ENCODE assay signal across 10 mouse cellular contexts in genomic region chr1:78820176-78820575, GRCm38 (mm10). TPM values are rescaled to one million over a fixed set of nuclear protein-coding genes. Genes with fewer than 3 reads are reported as not detected.
A peak's percentile ranks its signal among the peaks of the same experiment; 100 is the strongest.
DNase-seq lines count a peak whose midpoint lies in the region; ATAC-seq lines count a peak whose summit lies in the region.
"Had no signal": no experiment of that assay in that cellular context is flagged by ENCODE, and none has a peak within 500 bp of the region (broad histone marks: within the 10 kb centered on the region; RNA-seq: fewer than 3 reads in every experiment).

No protein-coding gene starts in this region.

- H3K9ac ChIP-seq in forebrain, embryonic 16.5 days (replicated peaks; ENCODE audit: low read depth, low read length), result no peak overlapping the region
- no peak overlapping the region for H3K9ac ChIP-seq in forebrain, embryonic 13.5 days
- H3K9ac ChIP-seq in embryonic facial prominence, embryonic 14.5 days (ENCODE audit: low read depth, low read length), result peak overlapping the region; percentile 9; the same call in 1 of the 2 replicates
- H3K9ac ChIP-seq in heart, embryonic 15.5 days, result no peak overlapping the region

- H3K36me3 ChIP-seq in forebrain, embryonic 16.5 days (ENCODE audit: control insufficient read depth, insufficient read depth), result no peaks in the 10 kb centered on the region
- H3K36me3 ChIP-seq in forebrain, embryonic 13.5 days (ENCODE audit: poor library complexity, severe bottlenecking), result no peaks in the 10 kb centered on the region
- H3K36me3 ChIP-seq in embryonic facial prominence, embryonic 14.5 days (ENCODE audit: control insufficient read depth, insufficient read depth, low read length), result no peaks in the 10 kb centered on the region
- no peaks in the 10 kb centered on the region for H3K36me3 ChIP-seq in heart, embryonic 15.5 days

- 41% methylated on average over 8 of the region's 8 CpGs for WGBS in forebrain, embryonic 16.5 days
- WGBS in forebrain, embryonic 13.5 days, result 66% methylated on average over 8 of the region's 8 CpGs
- 21% methylated on average over 8 of the region's 8 CpGs for WGBS in embryonic facial prominence, embryonic 14.5 days
- WGBS in heart, embryonic 15.5 days, result 54% methylated on average over 8 of the region's 8 CpGs

- peaks cover 25% of the 10 kb centered on the region for H3K4me1 ChIP-seq in forebrain, embryonic 16.5 days (replicated peaks; ENCODE audit: control insufficient read depth, insufficient read depth, low read length)
- peaks cover 24% of the 10 kb centered on the region for H3K4me1 ChIP-seq in forebrain, embryonic 13.5 days
- peaks cover 44% of the 10 kb centered on the region for H3K4me1 ChIP-seq in embryonic facial prominence, embryonic 14.5 days (ENCODE audit: control insufficient read depth, insufficient read depth, low read length)
- H3K4me1 ChIP-seq in heart, embryonic 15.5 days (replicated peaks), result peaks cover 40% of the 10 kb centered on the region

- no peaks in the 10 kb centered on the region for H3K9me3 ChIP-seq in forebrain, embryonic 16.5 days (ENCODE audit: control insufficient read depth, low read length)
- H3K9me3 ChIP-seq in forebrain, embryonic 13.5 days (replicated peaks), result no peaks in the 10 kb centered on the region
- H3K9me3 ChIP-seq in embryonic facial prominence, embryonic 14.5 days (ENCODE audit: control insufficient read depth, low read length), result no peaks in the 10 kb centered on the region
- H3K9me3 ChIP-seq in heart, embryonic 15.5 days (replicated peaks), result no peaks in the 10 kb centered on the region

- H3K27ac ChIP-seq in forebrain, embryonic 16.5 days (ENCODE audit: low read length), result no peak overlapping the region
- H3K27ac ChIP-seq in forebrain, embryonic 13.5 days, result no peak overlapping the region
- H3K27ac ChIP-seq in embryonic facial prominence, embryonic 14.5 days (replicated peaks; ENCODE audit: low read depth, low read length), result peak overlapping the region; percentile 86
- peak overlapping the region; percentile 85 for H3K27ac ChIP-seq in heart, embryonic 15.5 days

- H3K4me2 ChIP-seq in forebrain, embryonic 16.5 days (ENCODE audit: low read length), result 0 out of 2 replicates have a peak overlapping the region, but pooled peaks have one; percentile 18
- no peak overlapping the region for H3K4me2 ChIP-seq in forebrain, embryonic 13.5 days
- H3K4me2 ChIP-seq in embryonic facial prominence, embryonic 14.5 days (ENCODE audit: low read depth, low read length), result peak overlapping the region; percentile 39
- H3K4me2 ChIP-seq in heart, embryonic 15.5 days, result peak overlapping the region; percentile 5; the same call in 1 of the 2 replicates

- intact Hi-C loops in left cerebral cortex, postnatal 4 days (cut with DNase I), result no loop called here

- DNase-seq in embryonic facial prominence, embryonic 14.5 days (ENCODE audit: low spot score), result peak; percentile 81
- peak; percentile 45 for DNase-seq in lung, postnatal 14 days
- DNase-seq in adrenal gland, postnatal 14 days, result no peak
- no peak for DNase-seq in left cerebral cortex, postnatal 4 days
- DNase-seq in cerebellum, postnatal 10 days, result no peak
- DNase-seq: kidney, adult 8-10 months; thymus, postnatal 36 days had no signal

- H3K4me3 ChIP-seq in forebrain, embryonic 16.5 days (replicated peaks; ENCODE audit: low read length), result no peak overlapping the region
- no peak overlapping the region for H3K4me3 ChIP-seq in forebrain, embryonic 13.5 days
- 0 out of 2 replicates have a peak overlapping the region, but pooled peaks have one; percentile 21 for H3K4me3 ChIP-seq in embryonic facial prominence, embryonic 14.5 days (ENCODE audit: low read depth, low read length)
- no peak overlapping the region for H3K4me3 ChIP-seq in heart, embryonic 15.5 days

- ATAC-seq in forebrain, embryonic 16.5 days, result 0 out of 2 replicates have a peak, but pooled peaks have one; percentile 3
- ATAC-seq in forebrain, embryonic 13.5 days, result no peak
- peak; percentile 23; the same call in 1 of the 2 replicates for ATAC-seq in embryonic facial prominence, embryonic 14.5 days (ENCODE audit: low read depth)
- ATAC-seq in heart, embryonic 15.5 days (replicated peaks; ENCODE audit: insufficient number of reproducible peaks, insufficient read depth, low FRiP score, low read depth), result no peak

- no peaks in the 10 kb centered on the region for H3K27me3 ChIP-seq in forebrain, embryonic 16.5 days (replicated peaks; ENCODE audit: control insufficient read depth, insufficient read depth, low read length)
- no peaks in the 10 kb centered on the region for H3K27me3 ChIP-seq in forebrain, embryonic 13.5 days
- H3K27me3 ChIP-seq in embryonic facial prominence, embryonic 14.5 days (replicated peaks; ENCODE audit: control insufficient read depth, insufficient read depth, low read length), result no peaks in the 10 kb centered on the region
- no peaks in the 10 kb centered on the region for H3K27me3 ChIP-seq in heart, embryonic 15.5 days

RNA-seq across cellular contexts. Expression of gene Kcne4, which starts 3.6 kb away (rescaled TPM):
- 1.1 and 2.1 TPM in 2 replicates for polyA plus RNA-seq in forebrain, embryonic 16.5 days (2015; fragmentation: Nextera tagmentation; extraction: Ambion mirVana)
- polyA plus RNA-seq in forebrain, embryonic 13.5 days (2015; fragmentation: Nextera tagmentation; extraction: Ambion mirVana), result 0.71 and 0.79 TPM in 2 replicates
- 16.4 and 22.5 TPM in 2 replicates for polyA plus RNA-seq in embryonic facial prominence, embryonic 14.5 days (2014; fragmentation: Nextera tagmentation; extraction: Ambion mirVana)
- 4.4 and 6.5 TPM in 2 replicates for polyA plus RNA-seq in heart, embryonic 15.5 days (2015; fragmentation: Nextera tagmentation; extraction: Ambion mirVana)
- 6.5 and 8.2 TPM in 2 replicates for total RNA-seq in adrenal gland, postnatal 14 days (2021)
- 1 to 10 TPM in 1 of 2 experiments, under 1 TPM in 1; 0.95 to 1.1 TPM for total RNA-seq in left cerebral cortex, postnatal 4 days (2021)

Comparison
In these comparisons a context has a peak if more than half of its experiments do, and no peak if none do; other contexts are left out.
1. ATAC-seq: peak in forebrain, embryonic 16.5 days (single experiment) and embryonic facial prominence, embryonic 14.5 days (single experiment); none in forebrain, embryonic 13.5 days (single experiment) and heart, embryonic 15.5 days (single experiment).
2. H3K27ac ChIP-seq: peak in embryonic facial prominence, embryonic 14.5 days (single experiment) and heart, embryonic 15.5 days (single experiment); none in forebrain, embryonic 16.5 days (single experiment) and forebrain, embryonic 13.5 days (single experiment).
3. DNase-seq: peak in embryonic facial prominence, embryonic 14.5 days (single experiment) and lung, postnatal 14 days (single experiment); none in adrenal gland, postnatal 14 days (single experiment), left cerebral cortex, postnatal 4 days (single experiment) and cerebellum, postnatal 10 days (0 of 2).